Mouse (Mus musculus): ENCODE measurements at regions not wholly inside any gene's neighbourhood (a gene's known extent, or its start where the extent isn't known, plus 50 kb on each side); places are given as distances from the start of the nearest gene placed in this dataset.

GRCm38 (mm10) chr9:52240585-52241320 is 72.4 kb upstream of the Zc3h12c start:
- no peak for DNase-seq (ENCODE audit: low spot score)

- no peak for DNase-seq (ENCODE audit: low spot score)
These were observed 66.4 kb upstream of the Zc3h12c start for GRCm38 (mm10) chr9:52234775-52235174.

GRCm38 (mm10) chr9:52229589-52229988 is 61.2 kb upstream of the Zc3h12c start:
- no peak for DNase-seq (ENCODE audit: low spot score)

- no peak for DNase-seq (ENCODE audit: low spot score)
These were observed 57.3 kb upstream of the Zc3h12c start for GRCm38 (mm10) chr9:52225646-52226045.

GRCm38 (mm10) chr9:52223509-52224113 is 55.2 kb upstream of the Zc3h12c start:
- DNase-seq (ENCODE audit: low spot score): no peak

All from left cerebral cortex, adult 11 months (tissue).